Mouse (Mus musculus) MEL (cell line): Measurements from ENCODE around the gene Sema5a. TPM values are rescaled to one million over a fixed set of nuclear protein-coding genes. Genes with fewer than 3 reads are reported as not detected.

Experiments used
- DNase-seq: peaks from one replicate; pipeline ENCODE4 v3.0.0; 2011; ENCODE audit warnings: low read depth, low spot score
- H3K27ac ChIP-seq: 2 replicates; pipeline ENCODE4 v1.5.1; 2012; ENCODE audit warnings: low read depth, mild to moderate bottlenecking, control low read depth, low read length, moderate library complexity; ENCODE audit not compliant: control insufficient read depth
- H3K27me3 ChIP-seq, 2 experiments: fragments of 150-350 bp in 1 of 2; sonication (generic) in 1 of 2; 2 replicates each; pipeline ENCODE4 v1.6.1; 2012; ENCODE audit warnings: low read length in 2 of 2, mild to moderate bottlenecking in 2 of 2, improper control_type of control experiment in 1 of 2, moderate library complexity in 1 of 2; ENCODE audit not compliant: insufficient read depth in 2 of 2, control insufficient read depth in 1 of 2
- H3K36me3 ChIP-seq, 2 experiments: 2 replicates each; pipeline ENCODE4 v1.6.1; 2012 to 2014; ENCODE audit warnings: low read length in 2 of 2, improper control_type of control experiment in 1 of 2, inconsistent platforms in 1 of 2, mild to moderate bottlenecking in 1 of 2; ENCODE audit not compliant: insufficient read depth in 2 of 2, control insufficient read depth in 1 of 2
- H3K4me1 ChIP-seq, 2 experiments: fragments of 150-350 bp in 1 of 2; sonication (generic) in 1 of 2; 2 replicates each; pipeline ENCODE4 v1.6.1; 2012; ENCODE audit warnings: low read length in 2 of 2, improper control_type of control experiment in 1 of 2, mild to moderate bottlenecking in 1 of 2; ENCODE audit not compliant: insufficient read depth in 2 of 2, control insufficient read depth in 1 of 2
- H3K4me3 ChIP-seq, 2 experiments: fragments of 150-350 bp in 1 of 2; sonication (generic) in 1 of 2; 2 replicates each; pipeline ENCODE4 v1.5.1; 2012; ENCODE audit warnings: low read depth in 2 of 2, low read length in 2 of 2, mild to moderate bottlenecking in 2 of 2, moderate library complexity in 2 of 2, control low read depth in 1 of 2, improper control_type of control experiment in 1 of 2; ENCODE audit not compliant: control insufficient read depth in 1 of 2, insufficient read depth in 1 of 2
- H3K79me2 ChIP-seq: 2 replicates; pipeline ENCODE4 v1.6.1; 2012; ENCODE audit warnings: mild to moderate bottlenecking, low read length, moderate library complexity; ENCODE audit not compliant: control insufficient read depth, poor library complexity, insufficient read depth
- H3K9ac ChIP-seq: 2 replicates; pipeline ENCODE4 v1.6.1; 2012; ENCODE audit warnings: low read depth, mild to moderate bottlenecking, control low read depth, low read length, moderate library complexity; ENCODE audit not compliant: control insufficient read depth, poor library complexity, severe bottlenecking
- H3K9me3 ChIP-seq: fragments of 150-350 bp; sonication (generic); replicated peaks from 2 replicates; pipeline ENCODE4 v1.6.1; 2012; ENCODE audit warnings: mild to moderate bottlenecking, low read length, improper control_type of control experiment, moderate library complexity; ENCODE audit not compliant: insufficient read depth
- BHLHE40 ChIP-seq: IDR thresholded peaks from 2 replicates; pipeline ENCODE4 v1.6.1; 2012; ENCODE audit warnings: low read depth, mild to moderate bottlenecking, inconsistent platforms, low read length, improper control_type of control experiment, borderline replicate concordance
- CHD1 ChIP-seq: IDR thresholded peaks from 2 replicates; pipeline ENCODE4 v1.6.1; 2012; ENCODE audit warnings: low read depth, mild to moderate bottlenecking, inconsistent platforms, low read length, improper control_type of control experiment
- CTCF ChIP-seq, 3 experiments: IDR thresholded peaks in 2 of 3; conservative IDR thresholded peaks in 1 of 3; 2 replicates each; pipeline ENCODE4 v1.5.1; 2011 to 2012; ENCODE audit warnings: low read length in 3 of 3, low read depth in 2 of 3, mild to moderate bottlenecking in 2 of 3, improper control_type of control experiment in 1 of 3, inconsistent platforms in 1 of 3, mixed read lengths in 1 of 3, moderate library complexity in 1 of 3; ENCODE audit not compliant: control insufficient read depth in 1 of 3, insufficient read depth in 1 of 3, poor library complexity in 1 of 3, severe bottlenecking in 1 of 3
- E2F4 ChIP-seq: IDR thresholded peaks from 2 replicates; pipeline ENCODE4 v1.6.1; 2011; ENCODE audit warnings: low read depth, low read length, improper control_type of control experiment, borderline replicate concordance
- EP300 ChIP-seq, 2 experiments: IDR thresholded peaks; 2 replicates each; pipeline ENCODE4 v1.6.1; 2011; ENCODE audit warnings: improper control_type of control experiment in 2 of 2, low read length in 2 of 2, low read depth in 1 of 2, mild to moderate bottlenecking in 1 of 2
- HCFC1 ChIP-seq: IDR thresholded peaks from 2 replicates; pipeline ENCODE4 v1.6.1; 2012; ENCODE audit warnings: low read depth, mild to moderate bottlenecking, inconsistent platforms, low read length, improper control_type of control experiment, moderate library complexity
- KAT2A ChIP-seq: conservative IDR thresholded peaks from 2 replicates; pipeline ENCODE4 v1.6.1; 2012; ENCODE audit warnings: low read depth, low read length, improper control_type of control experiment, inconsistent platforms
- MAX ChIP-seq: IDR thresholded peaks from 2 replicates; pipeline ENCODE4 v1.6.1; 2011; ENCODE audit warnings: low read length, improper control_type of control experiment
- MAZ ChIP-seq: IDR thresholded peaks from 2 replicates; pipeline ENCODE4 v1.6.1; 2012; ENCODE audit warnings: low read depth, mild to moderate bottlenecking, inconsistent platforms, low read length, improper control_type of control experiment
- MXI1 ChIP-seq: IDR thresholded peaks from 2 replicates; pipeline ENCODE4 v1.6.1; 2011; ENCODE audit warnings: mild to moderate bottlenecking, low read depth, low read length, improper control_type of control experiment
- NRF1 ChIP-seq: IDR thresholded peaks from 2 replicates; pipeline ENCODE4 v1.6.1; 2014; ENCODE audit warnings: low read depth, mild to moderate bottlenecking, inconsistent platforms, low read length, improper control_type of control experiment, moderate library complexity; ENCODE audit not compliant: poor library complexity, insufficient read depth, severe bottlenecking
- POLR2A ChIP-seq, 2 experiments: IDR thresholded peaks; 2 replicates each; pipeline ENCODE4 v1.6.1; 2011 to 2012; ENCODE audit warnings: low read length in 2 of 2, mild to moderate bottlenecking in 2 of 2, control low read depth in 1 of 2, improper control_type of control experiment in 1 of 2, low read depth in 1 of 2, moderate library complexity in 1 of 2; ENCODE audit not compliant: control insufficient read depth in 1 of 2, insufficient read depth in 1 of 2, poor library complexity in 1 of 2
- SIN3A ChIP-seq: IDR thresholded peaks from 2 replicates; pipeline ENCODE4 v1.6.1; 2012; ENCODE audit warnings: low read length, improper control_type of control experiment, inconsistent platforms
- TCF12 ChIP-seq: IDR thresholded peaks from 2 replicates; pipeline ENCODE4 v1.6.1; 2014; ENCODE audit warnings: low read depth, mild to moderate bottlenecking, inconsistent platforms, low read length, improper control_type of control experiment, moderate library complexity
- USF2 ChIP-seq, 2 experiments: IDR thresholded peaks; 2 replicates each; pipeline ENCODE4 v1.6.1; 2011 to 2012; ENCODE audit warnings: improper control_type of control experiment in 2 of 2, low read length in 2 of 2, borderline replicate concordance in 1 of 2, inconsistent platforms in 1 of 2, low read depth in 1 of 2, mild to moderate bottlenecking in 1 of 2; ENCODE audit not compliant: insufficient read depth in 1 of 2
- ZMIZ1 ChIP-seq: IDR thresholded peaks from 2 replicates; pipeline ENCODE4 v1.6.1; 2012; ENCODE audit warnings: low read depth, mild to moderate bottlenecking, inconsistent platforms, low read length, improper control_type of control experiment, moderate library complexity
- polyA plus RNA-seq, 2 experiments: library from polyadenylated mRNA; stranded (reverse) in 1 of 2; unstranded in 1 of 2; fragments of >175 nt in 1 of 2; fragments of >200 nt in 1 of 2; gene quantifications; 2 replicates each; pipeline versions ENCODE4 v1.2.1 to v1.2.4; 2012; ENCODE audit warnings: low replicate concordance in 2 of 2, low read depth in 1 of 2; ENCODE audit not compliant: insufficient read length in 2 of 2, insufficient read depth in 1 of 2, missing spikeins in 1 of 2
- total RNA-seq: library from RNA; depleted of rRNA; stranded (reverse); fragments of 300-350 nt; gene quantifications from 2 replicates; pipeline ENCODE4 v1.2.3, GENCODE M21; 2012

Sema5a gene
- total and polyA plus RNA-seq, 3 experiments: not detected

GRCm38 (mm10) chr15:32485064-32485964 lies 240.7 kb downstream of the Sema5a start:
- H3K9ac ChIP-seq: no peak overlapping the region
- no peak overlapping the region for H3K27ac ChIP-seq
- DNase-seq: no peak

GRCm38 (mm10) chr15:32487968-32488367 lies 243.4 kb downstream of the Sema5a start:
- H3K79me2 ChIP-seq: no peaks in the 10 kb centered on the region
- H3K4me1 ChIP-seq: no peaks in the 10 kb centered on the region
- TF ChIP-seq EP300 (IDR thresholded peaks at IDR 0.05; ENCODE audit: low read depth in 1 of 2, low read length in 2 of 2): no peak
- no peak for TF ChIP-seq E2F4
- no peak overlapping the region for H3K27ac ChIP-seq
- H3K36me3 ChIP-seq: no peaks in the 10 kb centered on the region
- no peaks in the 10 kb centered on the region for H3K9me3 ChIP-seq
- no peak overlapping the region for H3K9ac ChIP-seq
- DNase-seq: no peak
- no peak overlapping the region for H3K4me3 ChIP-seq
- no peaks in the 10 kb centered on the region for H3K27me3 ChIP-seq

More at GRCm38 (mm10) chr15:32485064-32485964, 240.7 kb downstream of the Sema5a start:
- no peaks in the 10 kb centered on the region for H3K79me2 ChIP-seq
- no peak overlapping the region for H3K4me3 ChIP-seq
- TF ChIP-seq BHLHE40 (no peak), CHD1 (no peak), MXI1 (no peak), USF2 (IDR thresholded peaks at IDR 0.05; ENCODE audit: borderline replicate concordance in 1 of 2, insufficient read depth in 1 of 2, low read depth in 1 of 2, low read length in 2 of 2) (no peak), MAX (no peak), SIN3A (no peak), HCFC1 (no peak), MAZ (no peak), KAT2A (no peak), POLR2A (IDR thresholded peaks at IDR 0.05; ENCODE audit: control insufficient read depth in 1 of 2, insufficient read depth in 1 of 2, low read depth in 1 of 2, low read length in 2 of 2, poor library complexity in 1 of 2) (no peak), ZMIZ1 (no peak), NRF1 (no peak), TCF12 (no peak), CTCF (IDR thresholded peaks at IDR 0.05 in 2 of 3, conservative IDR thresholded peaks at IDR 0.05 in 1 of 3; ENCODE audit: control insufficient read depth in 1 of 3, insufficient read depth in 1 of 3, low read depth in 2 of 3, low read length in 3 of 3, poor library complexity in 1 of 3, severe bottlenecking in 1 of 3) (no peak)
- TF ChIP-seq, all 39 proteins: peak for 0
- H3K36me3 ChIP-seq: no peaks in the 10 kb centered on the region
- H3K4me1 ChIP-seq: no peaks in the 10 kb centered on the region
- no peaks in the 10 kb centered on the region for H3K9me3 ChIP-seq
- H3K27me3 ChIP-seq: no peaks in the 10 kb centered on the region
